Mouse (Mus musculus): ENCODE results near the gene Olfr1223. TPM values are rescaled to one million over a fixed set of nuclear protein-coding genes. Genes with fewer than 3 reads are reported as not detected.

Olfr1223 gene
- polyA plus RNA-seq, 1 experiment: not detected

DNA sequence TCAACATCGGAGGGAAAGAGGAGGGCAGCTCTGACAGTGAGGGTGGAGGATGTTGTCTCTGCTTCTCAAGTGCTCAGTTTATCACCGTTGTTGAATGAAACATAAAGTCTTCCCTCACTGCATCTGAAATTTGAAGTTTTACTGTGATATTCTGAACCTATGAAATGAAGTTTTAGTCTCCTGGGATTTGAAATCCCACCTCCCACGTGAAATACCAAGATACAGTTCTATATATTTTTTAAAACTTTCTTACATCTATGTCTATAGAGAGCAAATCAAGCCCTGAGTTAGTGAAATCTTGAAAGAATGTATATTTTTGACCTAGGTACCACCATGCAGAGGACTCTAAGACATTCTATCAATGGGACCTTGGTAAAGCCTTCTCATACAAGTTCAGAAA, 44.6 kb downstream of the Olfr1223 start, which contains the start of gene Olfr1220:
TSS of gene Olfr1220 (minus strand) at position 101 of the 400 bp plus-strand sequence.
- no peak within 1 kb of the TSS for H3K27ac ChIP-seq (ENCODE audit: insufficient read depth, low read length)
- TF ChIP-seq CTCF (IDR thresholded peaks at IDR 0.05; ENCODE audit: borderline replicate concordance, insufficient read depth, low read depth, low read length): no peak
- no peak for TF ChIP-seq POLR2A (IDR thresholded peaks at IDR 0.05; ENCODE audit: borderline replicate concordance, insufficient read depth, low read length)
- H3K27me3 ChIP-seq (ENCODE audit: control insufficient read depth, insufficient read depth, low read length): no peaks in the 10 kb centered on the region
- WGBS: 71% methylated on average over 3 of the region's 3 CpGs
- no peaks in the 10 kb centered on the region for H3K4me1 ChIP-seq (ENCODE audit: control insufficient read depth, insufficient read depth, low read length)
- no peak within 1 kb of the TSS for H3K4me3 ChIP-seq (replicated peaks; ENCODE audit: insufficient read depth, low read depth, low read length)
- DNase-seq: no peak

DNA sequence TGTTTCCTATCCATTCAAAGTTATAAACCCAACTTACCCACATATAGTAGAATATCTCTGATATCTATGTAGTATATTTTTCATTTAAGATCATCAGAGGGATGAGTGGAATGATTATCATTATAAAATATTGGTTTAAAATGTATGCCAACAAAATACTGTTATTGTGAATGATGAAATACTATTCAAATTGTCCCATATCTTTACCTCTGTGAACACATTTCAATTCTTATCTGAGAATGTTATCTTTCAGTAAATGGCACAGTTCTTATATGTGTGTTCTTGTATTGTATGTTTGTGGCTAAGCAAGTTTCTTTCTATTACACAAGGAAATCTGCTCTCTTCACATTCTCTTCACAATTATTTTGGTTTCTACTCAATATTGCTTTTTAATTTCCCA, 45.7 kb downstream of the Olfr1223 start:
- Histone ChIP-seq H3K4me1 (ENCODE audit: control insufficient read depth, insufficient read depth, low read length) (no peaks in the 10 kb centered on the region), H3K27me3 (ENCODE audit: control insufficient read depth, insufficient read depth, low read length) (no peaks in the 10 kb centered on the region), H3K4me3 (replicated peaks; ENCODE audit: insufficient read depth, low read depth, low read length) (no peak overlapping the region), H3K27ac (ENCODE audit: insufficient read depth, low read length) (no peak overlapping the region)
- TF ChIP-seq POLR2A (IDR thresholded peaks at IDR 0.05; ENCODE audit: borderline replicate concordance, insufficient read depth, low read length) (no peak), CTCF (IDR thresholded peaks at IDR 0.05; ENCODE audit: borderline replicate concordance, insufficient read depth, low read depth, low read length) (no peak)
- no peak for DNase-seq

DNA sequence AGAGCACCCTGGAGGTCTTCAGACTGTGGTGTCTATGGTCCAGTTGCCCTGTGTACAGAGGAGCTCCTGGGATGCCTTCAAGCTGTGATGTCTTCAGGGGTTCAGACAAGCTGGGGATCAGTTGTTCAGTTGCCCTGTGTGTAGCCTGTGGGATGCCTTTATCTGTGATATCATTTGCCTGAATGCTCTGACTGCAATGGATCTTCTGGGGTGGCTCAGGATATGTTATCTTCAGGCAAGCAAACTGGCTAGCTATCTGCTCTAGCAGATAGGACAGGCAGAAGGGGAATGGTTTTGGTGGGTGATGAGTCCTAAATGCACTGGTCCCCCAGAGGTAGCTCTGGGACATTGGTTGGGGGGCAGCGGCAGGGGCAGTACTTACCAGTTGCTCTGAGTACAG, 57.5 kb downstream of the Olfr1223 start:
- no peak for DNase-seq
- TF ChIP-seq CTCF (IDR thresholded peaks at IDR 0.05; ENCODE audit: borderline replicate concordance, insufficient read depth, low read depth, low read length): no peak
- TF ChIP-seq POLR2A (IDR thresholded peaks at IDR 0.05; ENCODE audit: borderline replicate concordance, insufficient read depth, low read length): no peak
- no peak overlapping the region for H3K27ac ChIP-seq (ENCODE audit: insufficient read depth, low read length)

More for the DNA sequence above, 57.5 kb downstream of the Olfr1223 start:
- Histone ChIP-seq H3K4me3 (replicated peaks; ENCODE audit: insufficient read depth, low read depth, low read length) (no peak overlapping the region), H3K4me1 (ENCODE audit: control insufficient read depth, insufficient read depth, low read length) (no peaks in the 10 kb centered on the region), H3K27me3 (ENCODE audit: control insufficient read depth, insufficient read depth, low read length) (no peaks in the 10 kb centered on the region)
- 100% methylated on average over 1 of the region's 1 CpGs for WGBS

Other genes starting within 250 kb of the Olfr1223 start
- not detected in 2 replicates for gene Olfr1208, start 249.2 kb downstream of the Olfr1223 start, polyA plus RNA-seq (2012; rRNA removed)
- gene Olfr1209, start 236.4 kb downstream of the Olfr1223 start, polyA plus RNA-seq (2012; rRNA removed): not detected in 2 replicates
- not detected in 2 replicates for gene Olfr1211, start 213.4 kb downstream of the Olfr1223 start, polyA plus RNA-seq (2012; rRNA removed)
- gene Olfr1212, start 197.6 kb downstream of the Olfr1223 start, polyA plus RNA-seq (2012; rRNA removed): not detected in 2 replicates
- gene Gm13762, start 171.3 kb downstream of the Olfr1223 start, polyA plus RNA-seq (2012; rRNA removed): not detected in 2 replicates
- not detected in 2 replicates for gene Olfr1214, start 158.9 kb downstream of the Olfr1223 start, polyA plus RNA-seq (2012; rRNA removed)
- not detected in 2 replicates for gene Olfr1215, start 144.6 kb downstream of the Olfr1223 start, polyA plus RNA-seq (2012; rRNA removed)
- not detected in 2 replicates for gene Olfr1216, start 133.2 kb downstream of the Olfr1223 start, polyA plus RNA-seq (2012; rRNA removed)
- gene Olfr1217, start 119.5 kb downstream of the Olfr1223 start, polyA plus RNA-seq (2012; rRNA removed): not detected in 2 replicates
- gene Olfr1218, start 90.4 kb downstream of the Olfr1223 start, polyA plus RNA-seq (2012; rRNA removed): not detected in 2 replicates
- gene Olfr1219, start 68.0 kb downstream of the Olfr1223 start, polyA plus RNA-seq (2012; rRNA removed): not detected in 2 replicates
- gene Olfr1220, start 44.7 kb downstream of the Olfr1223 start, polyA plus RNA-seq (2012; rRNA removed): not detected in 2 replicates
- gene Olfr1221, start 34.3 kb downstream of the Olfr1223 start, polyA plus RNA-seq (2012; rRNA removed): not detected in 2 replicates
- not detected in 2 replicates for gene Olfr1222, start 18.5 kb downstream of the Olfr1223 start, polyA plus RNA-seq (2012; rRNA removed)
- gene Olfr1224-ps1, start 12.5 kb upstream of the Olfr1223 start, polyA plus RNA-seq (2012; rRNA removed): not detected in 2 replicates
- not detected in 2 replicates for gene Olfr1225, start 23.1 kb upstream of the Olfr1223 start, polyA plus RNA-seq (2012; rRNA removed)
- gene Olfr1226, start 48.5 kb upstream of the Olfr1223 start, polyA plus RNA-seq (2012; rRNA removed): not detected in 2 replicates
- gene Olfr1228, start 102.5 kb upstream of the Olfr1223 start, polyA plus RNA-seq (2012; rRNA removed): not detected in 2 replicates
- gene Olfr1229, start 136.5 kb upstream of the Olfr1223 start, polyA plus RNA-seq (2012; rRNA removed): not detected in 2 replicates
- gene Olfr1230, start 145.7 kb upstream of the Olfr1223 start, polyA plus RNA-seq (2012; rRNA removed): not detected in 2 replicates
- gene Olfr1231, start 155.5 kb upstream of the Olfr1223 start, polyA plus RNA-seq (2012; rRNA removed): not detected in 2 replicates
- gene Olfr1232, start 178.1 kb upstream of the Olfr1223 start, polyA plus RNA-seq (2012; rRNA removed): not detected in 2 replicates
- gene Olfr1233, start 190.8 kb upstream of the Olfr1223 start, polyA plus RNA-seq (2012; rRNA removed): not detected in 2 replicates
- not detected in 2 replicates for gene Olfr1234, start 213.3 kb upstream of the Olfr1223 start, polyA plus RNA-seq (2012; rRNA removed)

Data from cerebellum, adult 2 months (tissue).